Mouse (Mus musculus): ENCODE results near the gene Slc39a9. TPM values are rescaled to one million over a fixed set of nuclear protein-coding genes. Genes with fewer than 3 reads are reported as not detected.

Gene Slc39a9
- polyA plus RNA-seq, 2 experiments from 2014 or later: 20.6 to 32.1 TPM

DNA sequence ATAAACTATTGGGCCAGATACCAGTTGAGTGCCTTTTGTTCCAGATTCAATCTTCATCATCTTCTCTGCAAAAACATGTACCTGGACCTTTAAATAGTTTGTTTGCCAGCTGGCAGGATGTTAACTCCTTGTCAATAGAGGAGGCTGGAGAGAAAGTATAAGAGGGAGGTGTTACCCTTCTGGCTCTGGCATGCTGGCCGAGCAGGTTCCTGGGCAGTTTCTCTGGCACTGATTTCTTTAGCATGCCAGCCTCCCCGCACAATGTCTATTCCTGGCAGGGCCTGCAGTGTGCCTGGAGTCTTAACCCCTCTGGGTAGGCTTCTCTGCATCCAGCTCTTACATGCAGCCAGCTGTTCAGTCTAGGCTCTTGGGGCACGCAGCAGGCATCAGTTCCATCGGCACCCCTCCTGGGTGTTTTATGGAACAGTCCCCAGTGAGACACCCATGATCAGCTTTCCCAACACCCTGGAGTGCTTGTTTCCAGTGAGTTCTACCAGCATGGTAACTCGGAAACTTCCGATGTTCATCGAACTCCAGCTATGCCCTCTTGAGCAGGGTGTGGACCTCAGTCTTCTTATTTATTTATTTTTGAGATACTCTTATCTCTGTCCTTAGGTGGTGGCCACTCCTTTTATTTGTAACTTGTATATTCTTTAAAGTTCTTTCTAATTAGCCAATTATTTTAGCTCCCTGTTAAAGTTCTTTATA, 10.4 kb downstream of the Slc39a9 start:
- ATAC-seq: no peak

DNA sequence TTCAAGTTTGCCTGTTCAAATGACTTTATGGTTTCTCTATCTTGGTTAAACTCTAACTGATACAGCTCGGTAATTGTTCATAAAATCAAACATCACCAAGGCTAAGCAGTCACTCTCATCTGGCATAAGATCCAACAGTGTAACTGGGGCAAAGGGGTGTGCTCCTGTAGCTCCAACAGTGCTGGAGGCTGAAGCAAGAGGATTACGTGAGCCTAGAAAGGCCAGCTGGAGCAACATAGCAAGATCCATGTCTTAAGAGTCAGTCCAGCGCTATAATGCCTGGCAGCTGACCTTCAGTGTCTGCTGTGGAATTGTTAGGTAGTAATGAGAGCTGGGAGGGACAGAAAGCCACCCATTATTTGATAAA, 11.0 kb downstream of the Slc39a9 start:
- ATAC-seq: no peak

DNA sequence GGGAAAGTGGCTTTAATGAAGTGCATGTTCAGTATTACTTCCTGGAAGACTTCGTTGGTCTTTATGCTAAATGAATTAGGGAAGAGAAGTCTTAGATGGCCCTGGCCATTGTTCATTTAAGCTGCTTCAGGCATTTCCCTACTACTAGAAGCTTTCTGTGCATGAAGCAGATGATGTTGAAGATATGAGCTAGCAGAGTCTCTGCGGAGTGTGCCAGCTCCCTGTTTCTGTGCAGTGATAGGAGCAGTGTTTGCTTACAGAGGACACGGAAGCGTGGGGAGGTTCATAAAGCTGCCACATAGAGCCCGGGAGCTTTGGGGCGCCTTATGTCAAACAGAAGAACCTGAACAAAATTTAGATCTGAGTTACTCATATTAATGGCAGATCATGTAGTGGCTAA, 15.0 kb downstream of the Slc39a9 start:
- no peak for ATAC-seq

- no peak for ATAC-seq
Observed at GRCm38 (mm10) chr12:80662322-80662721, 18.6 kb downstream of the Slc39a9 start.

GRCm38 (mm10) chr12:80663935-80664334, 20.3 kb downstream of the Slc39a9 start:
- no peak for ATAC-seq

DNA sequence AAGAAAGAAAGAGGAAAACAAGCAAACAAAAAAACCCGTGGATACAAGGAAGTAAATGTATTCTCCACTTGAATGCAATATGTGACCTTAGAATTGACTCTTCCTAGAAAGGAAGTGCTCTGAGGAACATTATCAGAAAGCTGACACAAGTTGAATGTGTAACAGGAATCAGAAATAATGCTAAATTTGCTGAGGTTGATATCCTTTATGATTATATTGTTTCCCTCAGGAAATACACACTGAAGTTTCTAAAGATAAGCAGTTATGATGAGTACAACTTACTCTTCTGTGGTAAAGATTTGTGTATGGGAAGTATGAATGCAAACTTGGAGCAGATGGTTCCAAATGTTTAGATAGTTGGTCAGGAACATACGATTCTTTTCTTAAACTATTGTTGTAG, 24.7 kb downstream of the Slc39a9 start:
- no peak for ATAC-seq

- no peak for ATAC-seq
Observed at GRCm38 (mm10) chr12:80673170-80673569, 29.5 kb downstream of the Slc39a9 start.

DNA sequence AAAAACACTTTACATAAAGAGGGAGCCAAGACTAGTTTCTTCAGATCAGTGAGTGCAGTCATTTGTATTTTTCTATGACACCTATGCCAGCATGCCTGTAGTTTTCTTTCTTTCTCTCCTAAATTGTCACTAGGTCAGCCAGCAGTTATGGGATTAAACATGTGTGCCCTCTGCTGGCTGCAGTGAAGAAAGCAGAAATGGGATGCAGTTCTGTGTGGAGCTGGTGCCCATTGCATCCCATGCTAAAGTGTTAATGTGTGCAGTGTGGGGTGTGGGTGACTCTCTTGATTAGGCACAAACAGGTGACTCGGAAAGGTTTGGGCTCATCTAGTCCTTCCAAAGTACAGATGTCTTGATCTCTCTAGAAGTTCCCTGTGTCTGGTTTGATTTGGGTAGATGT, 37.7 kb downstream of the Slc39a9 start:
- ATAC-seq: no peak

DNA sequence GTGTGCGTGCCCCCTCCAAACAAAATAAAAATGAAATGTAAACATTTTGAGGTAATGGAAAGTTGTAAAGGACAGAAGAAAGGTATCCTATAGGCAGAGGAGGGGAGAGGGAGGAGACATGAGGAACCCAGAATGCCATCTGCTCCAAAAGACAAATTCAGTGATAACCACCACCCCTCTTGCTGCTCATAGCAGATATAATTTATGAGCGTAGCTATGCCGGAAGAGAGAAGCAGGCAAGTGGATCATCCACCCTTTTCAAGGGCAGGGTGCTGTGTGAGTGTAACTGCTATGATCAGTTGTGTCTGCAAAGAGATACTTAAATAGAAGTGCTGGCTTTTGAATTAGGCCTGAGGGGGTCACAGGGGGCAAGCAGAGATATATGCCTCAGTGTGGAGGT, 39.9 kb downstream of the Slc39a9 start:
- no peak for ATAC-seq

DNA sequence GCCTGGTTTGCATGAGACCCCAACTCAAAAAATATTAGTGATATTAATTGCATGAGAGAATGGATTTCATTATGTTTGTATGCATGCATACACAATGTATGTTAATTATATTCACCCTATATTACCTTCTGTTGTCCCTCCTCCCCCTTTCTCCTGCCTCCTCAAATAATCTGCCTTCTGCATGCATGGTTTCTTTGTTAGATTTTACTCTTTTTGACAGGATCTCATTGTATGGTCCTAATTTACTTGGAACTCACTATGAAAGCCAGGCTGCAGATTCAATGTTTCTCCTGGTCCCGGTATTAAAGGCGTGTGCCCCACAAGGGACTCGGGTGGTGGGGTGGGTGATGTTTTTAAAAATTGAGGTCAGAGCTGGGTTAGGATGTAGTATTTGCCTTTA, 40.6 kb downstream of the Slc39a9 start:
- ATAC-seq: no peak

DNA sequence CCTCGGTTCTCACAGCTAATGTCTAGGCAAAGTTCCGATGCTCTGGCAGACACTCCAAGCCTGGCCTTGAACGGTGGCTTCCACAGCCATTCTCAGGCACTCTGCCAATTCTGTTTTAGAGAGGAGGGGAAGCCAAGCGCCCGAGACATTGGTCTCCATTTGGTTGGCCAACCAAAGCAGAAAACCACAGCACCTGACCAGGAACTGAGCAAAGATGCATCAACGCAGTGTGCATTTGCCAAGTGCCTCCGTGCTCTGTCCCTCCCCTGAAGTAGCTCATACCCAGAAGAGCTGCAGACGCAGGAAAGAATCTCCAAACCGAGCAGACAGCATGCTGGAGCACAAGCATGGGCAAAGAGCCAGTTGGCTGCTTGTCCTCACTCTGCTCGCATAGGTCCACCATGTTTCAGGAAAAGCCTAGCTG, 44.1 kb downstream of the Slc39a9 start:
- no peak for ATAC-seq

GRCm38 (mm10) chr12:80689696-80690095, 46.0 kb downstream of the Slc39a9 start:
- no peak for ATAC-seq

GRCm38 (mm10) chr12:80691671-80692091, 48.0 kb downstream of the Slc39a9 start:
- ATAC-seq: no peak

DNA sequence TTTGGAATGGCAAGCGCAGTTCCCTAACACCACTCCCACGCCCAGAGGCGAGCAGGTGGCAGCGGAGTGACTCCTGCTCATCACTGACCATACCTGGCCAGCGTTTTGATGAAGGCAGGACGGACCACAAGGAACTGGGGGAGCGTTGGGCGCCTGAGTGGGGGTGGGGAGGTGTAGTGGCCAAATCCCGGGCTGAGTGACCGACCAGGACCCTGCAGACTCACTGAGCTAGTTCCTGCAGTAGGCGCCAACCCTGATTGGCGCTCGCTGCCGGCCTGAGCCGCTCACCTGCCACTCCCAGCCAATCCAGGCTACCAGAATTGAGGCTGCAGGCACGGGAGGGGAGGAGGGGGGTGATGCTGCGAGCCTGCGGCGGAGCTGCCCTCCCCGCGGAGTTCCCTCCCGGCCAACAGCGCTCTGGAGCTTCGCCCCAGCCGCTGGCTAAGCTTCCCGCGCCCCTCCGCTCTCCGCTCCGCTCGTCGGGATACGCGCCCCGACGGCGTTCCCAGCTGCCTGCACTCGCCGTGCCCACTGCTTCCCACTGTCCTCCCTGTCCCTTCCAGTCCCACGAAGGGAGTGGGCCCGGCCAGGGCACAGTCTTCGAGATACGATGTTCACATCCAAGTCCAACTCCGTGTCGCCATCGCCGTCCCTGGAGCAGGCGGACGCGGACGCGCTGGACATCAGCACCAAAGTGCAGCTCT, 48.7 kb downstream of the Slc39a9 start, which contains the start of gene Plekhd1:
TSS of gene Plekhd1 (plus strand) at position 323 of the 704 bp plus-strand sequence.
- ATAC-seq: no peak

- ATAC-seq: no peak
Observed at GRCm38 (mm10) chr12:80693700-80694099, 50.0 kb downstream of the Slc39a9 start.

- no peak for ATAC-seq
Observed at GRCm38 (mm10) chr12:80695004-80695403, 51.3 kb downstream of the Slc39a9 start.

DNA sequence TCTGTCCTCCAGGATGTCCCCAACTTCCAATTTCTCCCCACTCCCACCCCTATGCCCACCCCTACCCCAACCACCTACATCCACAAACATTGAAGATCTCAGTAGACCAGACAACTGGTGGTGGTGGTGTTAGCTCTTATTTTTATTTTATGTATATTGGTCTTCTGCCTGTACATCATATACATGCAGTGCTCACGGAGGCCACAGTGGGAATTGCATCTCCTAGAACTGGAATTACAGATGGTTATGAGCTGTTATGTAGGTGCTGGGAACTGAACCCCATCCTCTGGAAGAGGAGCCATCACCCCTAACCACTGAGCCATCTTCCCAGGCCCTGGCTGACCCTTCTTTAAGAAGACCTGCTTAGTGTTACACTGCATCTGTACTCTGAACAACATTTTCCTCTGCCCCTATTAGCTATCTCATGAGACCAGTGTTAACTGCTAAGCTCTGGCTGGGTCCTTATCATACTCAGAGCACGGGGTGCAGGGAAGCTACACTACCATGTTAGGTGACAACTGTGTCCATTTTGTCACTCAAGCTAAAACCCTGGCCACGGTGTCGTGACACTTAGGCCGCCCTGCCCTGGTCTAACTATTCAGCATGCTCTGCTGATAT, 55.0 kb downstream of the Slc39a9 start:
- ATAC-seq: no peak

GRCm38 (mm10) chr12:80699144-80699531, 55.5 kb downstream of the Slc39a9 start:
- no peak for ATAC-seq

DNA sequence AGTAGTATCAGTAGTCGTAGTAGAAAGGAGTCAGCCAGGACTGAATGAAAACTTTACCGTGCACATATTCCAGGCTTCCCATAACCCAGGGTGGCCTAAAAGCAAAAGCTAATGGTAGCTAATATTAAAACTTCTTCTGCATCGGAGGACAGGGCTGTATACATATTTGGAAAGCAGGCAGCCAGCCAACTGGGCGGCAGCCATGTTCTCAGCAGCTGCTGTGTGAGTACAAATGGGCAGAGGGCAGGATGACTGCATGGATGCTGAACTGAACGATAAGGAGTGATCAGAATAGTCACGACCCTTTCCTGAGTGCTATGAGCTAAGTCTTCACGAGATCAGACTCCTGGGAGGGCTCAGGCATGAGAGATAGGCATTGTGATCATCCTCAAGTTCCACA, 57.6 kb downstream of the Slc39a9 start:
- no peak for ATAC-seq

DNA sequence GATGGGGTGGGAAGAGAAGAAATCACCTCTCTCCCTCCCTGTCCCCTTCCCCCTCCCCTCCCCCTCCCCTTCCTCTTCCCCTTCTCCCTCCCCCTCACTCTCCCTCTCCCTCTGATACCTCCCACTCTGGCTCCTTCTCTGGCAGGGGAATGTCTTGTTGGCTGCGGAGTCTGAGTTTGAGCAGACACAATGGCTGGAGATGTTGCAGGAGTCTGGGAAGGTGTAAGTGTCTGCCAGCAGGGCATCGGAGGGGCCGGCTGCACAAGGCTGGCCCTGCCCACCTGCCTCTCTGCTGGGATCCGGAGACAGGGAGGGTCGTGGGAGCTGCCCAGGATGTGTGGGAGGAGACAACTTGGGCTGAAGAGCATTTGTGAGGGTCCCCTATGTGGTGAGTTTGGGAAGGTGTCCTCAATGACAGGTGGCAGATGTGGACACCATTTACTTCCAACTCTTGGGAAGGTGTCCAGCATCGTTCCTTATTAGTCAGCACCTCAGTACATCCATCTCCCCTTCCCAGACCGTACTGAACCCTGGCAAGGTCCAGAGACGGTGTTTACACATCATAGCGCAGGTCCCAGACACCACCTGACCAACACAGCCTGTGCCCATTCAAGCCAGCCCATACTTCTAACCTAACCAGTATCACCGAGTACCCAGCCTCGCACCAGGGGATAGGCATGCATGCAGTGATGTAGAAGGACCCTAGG, 62.7 kb downstream of the Slc39a9 start:
- no peak for ATAC-seq

GRCm38 (mm10) chr12:80706915-80707604, 63.4 kb downstream of the Slc39a9 start:
- no peak for ATAC-seq

DNA sequence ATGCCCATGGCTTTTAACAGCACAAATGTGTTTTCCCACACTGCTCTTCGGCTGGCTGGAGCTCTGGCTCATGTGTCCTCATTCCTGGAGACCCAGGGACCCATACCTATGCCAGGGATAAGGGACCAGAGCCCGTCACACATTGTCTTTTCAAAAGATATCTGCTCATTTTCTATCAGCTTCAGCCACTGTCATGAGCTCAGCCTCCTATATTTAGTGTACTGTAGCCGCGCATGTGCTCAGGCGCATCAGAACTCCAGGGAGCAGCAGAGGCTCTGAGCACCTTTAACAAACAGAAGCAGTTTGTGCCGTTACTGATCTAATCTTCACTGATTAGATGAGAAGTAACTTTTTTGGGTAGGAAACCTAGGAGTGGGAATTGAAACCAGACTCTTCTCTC, 72.2 kb downstream of the Slc39a9 start:
- ATAC-seq: no peak

DNA sequence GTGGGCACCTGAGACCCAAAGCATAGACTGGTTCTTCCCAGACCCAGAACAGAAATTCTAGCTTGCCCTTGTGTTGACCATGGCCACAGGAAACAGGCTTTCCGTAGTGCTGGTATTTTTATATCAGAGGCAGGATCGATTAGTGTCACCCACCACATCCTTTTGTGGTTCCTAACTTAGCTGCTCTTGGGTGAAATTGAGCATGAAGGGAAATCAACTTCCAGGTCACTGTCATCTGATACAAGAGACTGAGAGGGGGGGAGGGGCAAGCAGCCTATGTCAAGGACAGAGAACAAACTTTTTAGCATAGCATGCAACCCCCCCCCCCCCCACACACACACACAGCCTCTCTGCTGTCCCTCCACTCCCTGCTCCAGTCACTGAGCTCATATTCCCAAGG, 75.5 kb downstream of the Slc39a9 start:
- no peak for ATAC-seq

Measured in CD4-positive, CD25-positive, alpha-beta regulatory T cell, adult 4 months (primary cell).